Mouse (Mus musculus): ENCODE measurements around the gene Cpeb3.

DNA sequence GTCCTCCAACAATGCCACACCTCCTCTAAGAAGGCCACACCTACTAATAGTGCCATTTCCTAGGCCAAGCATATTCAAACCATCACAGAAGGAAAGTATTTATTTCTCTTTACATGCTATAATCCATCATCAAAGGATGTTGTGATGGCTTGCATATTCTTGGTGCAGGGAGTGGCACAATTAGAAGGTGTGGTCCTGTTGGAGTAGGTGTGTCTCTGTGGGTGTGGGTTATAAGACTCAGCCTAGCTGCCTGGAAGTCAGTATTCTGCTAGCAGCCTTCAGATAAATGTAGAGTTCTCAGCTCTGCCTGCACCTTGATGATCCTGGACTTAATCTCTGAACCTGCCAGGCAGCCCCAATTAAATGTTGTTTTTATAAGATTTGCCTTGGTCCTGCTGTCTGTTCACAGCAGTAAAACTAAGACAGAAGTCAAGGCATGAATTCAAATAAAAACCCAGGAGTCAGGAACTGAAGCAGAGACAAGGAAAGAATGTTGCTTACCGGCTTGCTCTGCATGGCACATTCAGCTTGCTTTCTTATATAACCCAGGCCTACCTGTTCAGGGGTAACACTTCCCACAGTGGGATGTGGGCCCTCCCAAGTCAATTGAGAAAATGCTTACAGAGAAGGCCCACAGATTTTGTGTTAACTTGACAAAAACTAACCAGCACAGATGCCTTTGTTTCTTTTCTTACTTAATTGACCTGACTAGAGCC is 10.1 kb downstream of the Cpeb3 start:
- TF ChIP-seq CTCF (IDR thresholded peaks at IDR 0.05; ENCODE audit: insufficient read depth, low read depth, low read length) (no peak), POLR2A (IDR thresholded peaks at IDR 0.05; ENCODE audit: insufficient read depth, low read depth, low read length) (no peak)
